Mouse (Mus musculus) WW6 (cell line): ENCODE data around the gene Robo1.

Experiments used
- DNase-seq: peaks from one replicate; pipeline ENCODE4 v3.0.0-alpha.2; 2013; ENCODE audit warnings: low read depth, low spot score

The Robo1 gene

DNA sequence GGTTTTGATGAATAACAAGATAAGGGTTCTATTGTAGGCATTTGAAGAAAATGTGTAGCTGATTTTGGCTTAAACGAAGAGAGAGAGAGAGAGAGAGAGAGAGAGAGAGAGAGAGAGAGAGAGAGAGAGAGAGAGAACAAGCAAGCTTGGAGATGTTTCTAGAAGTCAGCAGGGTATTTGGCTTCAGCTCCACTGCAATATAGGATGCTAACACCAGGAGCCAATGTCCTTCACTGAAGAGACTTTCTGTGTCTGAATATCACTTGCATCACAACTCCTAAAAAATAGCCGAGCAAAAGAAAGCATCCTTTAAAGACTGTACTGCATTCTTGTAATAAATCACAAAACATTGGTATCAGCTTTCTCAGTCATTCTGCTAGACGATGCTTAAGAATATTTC is 503.8 kb downstream of the Robo1 start:
- DNase-seq = no peak

DNA sequence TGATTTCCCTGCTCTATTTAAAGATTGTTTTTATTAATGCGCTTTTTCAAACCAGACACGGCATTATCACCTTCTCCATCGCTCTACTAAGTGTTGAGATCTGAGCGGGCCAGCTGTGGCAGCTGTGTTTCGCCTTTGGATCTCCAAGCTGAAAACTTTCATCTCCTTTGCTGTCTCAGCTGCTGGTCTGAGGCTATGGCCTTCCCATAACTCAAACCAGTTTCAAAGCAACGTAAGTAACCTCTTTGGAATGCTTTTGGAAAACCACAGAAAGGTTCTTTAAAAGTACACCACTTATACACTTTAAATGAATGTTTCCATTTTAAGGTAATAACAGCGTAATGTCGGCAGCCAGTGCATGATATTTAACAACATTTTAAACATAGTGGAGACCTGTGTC is 520.3 kb downstream of the Robo1 start:
- DNase-seq = no peak

DNA sequence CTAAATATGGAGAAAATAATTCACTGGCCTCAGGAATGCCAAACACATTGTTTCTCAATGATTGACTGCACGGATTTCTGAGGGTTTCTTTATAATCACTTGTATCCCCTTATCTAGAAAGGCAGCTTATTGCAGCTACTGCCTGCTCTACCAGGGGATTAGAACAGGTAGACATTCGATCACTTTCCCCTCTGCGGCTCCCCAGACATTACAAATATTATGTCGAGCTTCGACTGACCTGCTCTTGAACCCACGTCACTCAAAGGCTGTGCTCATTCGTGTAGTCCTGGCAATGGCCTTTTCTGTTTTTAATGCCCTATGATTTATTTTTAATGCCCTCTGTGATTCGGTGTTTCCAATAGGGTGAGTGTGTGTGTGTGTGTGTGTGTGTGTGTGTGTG is 521.4 kb downstream of the Robo1 start:
- DNase-seq = no peak

DNA sequence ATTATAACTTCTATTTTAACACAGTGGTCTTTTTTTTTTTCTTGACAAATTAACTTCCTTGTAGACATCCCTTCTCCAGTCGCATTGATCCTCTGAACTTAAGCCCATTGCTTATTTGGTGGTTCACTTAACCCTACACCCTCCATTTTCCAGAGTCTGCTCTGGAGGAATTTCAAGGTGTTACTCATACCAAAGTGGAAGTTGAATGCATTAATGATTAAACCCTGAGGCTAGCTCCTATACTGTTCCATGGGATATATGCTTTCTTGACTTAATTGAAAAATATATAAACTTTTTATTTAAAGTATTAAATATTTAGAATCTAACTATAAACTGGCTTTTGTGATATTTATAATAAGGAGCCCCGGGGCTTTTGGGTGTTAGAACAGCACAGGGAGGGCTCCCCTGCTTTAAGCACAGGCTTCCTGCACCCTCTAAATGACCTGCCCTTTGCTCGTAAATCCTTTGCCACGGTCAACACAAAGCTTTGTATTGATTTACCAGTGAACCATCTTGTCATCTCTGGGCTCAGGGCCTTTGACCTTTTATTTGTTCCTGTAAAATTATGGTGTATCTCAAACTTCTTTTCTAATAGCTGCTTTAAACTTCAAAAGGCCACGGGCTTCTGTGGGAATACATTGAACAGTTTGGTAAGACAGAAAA is 522.4 kb downstream of the Robo1 start:
- no peak for DNase-seq

DNA sequence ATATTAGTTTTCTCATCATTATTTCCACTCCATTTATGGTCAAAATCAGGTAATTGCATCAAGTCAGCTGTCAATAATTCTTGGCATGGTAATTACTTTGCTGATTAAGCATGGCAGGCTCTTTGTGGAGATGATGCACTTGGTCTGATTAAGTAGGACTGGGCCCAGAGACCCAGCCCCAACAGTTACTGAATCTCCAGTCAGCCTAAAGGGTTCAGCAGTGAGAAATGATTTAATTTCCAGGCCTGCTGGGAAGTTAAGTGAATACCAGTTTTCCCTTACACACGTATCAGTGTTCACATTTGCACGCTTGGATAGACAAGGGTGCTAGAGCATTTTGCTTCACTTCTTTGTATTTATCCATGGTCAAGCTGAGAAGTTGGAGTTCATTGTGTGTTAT is 526.2 kb downstream of the Robo1 start:
- DNase-seq = no peak

DNA sequence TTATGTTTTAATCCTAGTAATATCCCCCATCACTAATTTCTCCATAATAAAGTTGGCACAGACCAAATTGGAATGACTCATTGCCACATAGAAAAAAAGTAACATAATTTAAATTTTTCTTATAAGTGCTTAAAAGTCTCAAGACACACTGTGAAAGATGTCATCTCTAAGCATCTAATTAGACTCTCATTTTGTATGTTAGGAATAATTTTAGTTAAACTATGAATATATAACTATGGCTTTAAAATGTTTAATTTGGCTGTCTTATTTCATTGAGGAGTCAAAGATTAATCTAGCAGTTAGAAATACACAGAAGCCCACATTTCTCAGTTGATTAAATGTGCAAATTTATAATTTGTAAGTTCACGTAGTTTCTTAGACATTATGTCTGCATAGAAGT is 530.9 kb downstream of the Robo1 start:
- DNase-seq = no peak

DNA sequence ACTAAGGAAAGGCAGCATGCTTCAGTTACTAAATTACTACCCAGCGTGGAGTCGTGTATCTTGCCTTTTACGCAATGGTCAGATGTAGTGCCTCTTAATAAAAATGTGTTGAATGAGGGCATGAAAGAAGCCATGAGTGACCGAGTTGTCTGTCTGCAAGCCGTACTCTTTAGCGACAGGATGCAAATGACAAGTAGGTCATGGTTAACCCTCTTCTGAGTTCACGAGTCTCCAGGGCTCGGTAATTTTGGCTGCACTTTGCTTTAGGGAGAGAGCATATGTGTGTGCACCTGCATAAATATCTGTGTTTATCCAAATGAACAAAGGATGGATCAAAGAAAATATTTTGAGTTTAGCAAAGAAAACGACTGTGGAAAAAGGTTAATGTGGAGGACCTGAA is 533.0 kb downstream of the Robo1 start:
- no peak for DNase-seq

DNA sequence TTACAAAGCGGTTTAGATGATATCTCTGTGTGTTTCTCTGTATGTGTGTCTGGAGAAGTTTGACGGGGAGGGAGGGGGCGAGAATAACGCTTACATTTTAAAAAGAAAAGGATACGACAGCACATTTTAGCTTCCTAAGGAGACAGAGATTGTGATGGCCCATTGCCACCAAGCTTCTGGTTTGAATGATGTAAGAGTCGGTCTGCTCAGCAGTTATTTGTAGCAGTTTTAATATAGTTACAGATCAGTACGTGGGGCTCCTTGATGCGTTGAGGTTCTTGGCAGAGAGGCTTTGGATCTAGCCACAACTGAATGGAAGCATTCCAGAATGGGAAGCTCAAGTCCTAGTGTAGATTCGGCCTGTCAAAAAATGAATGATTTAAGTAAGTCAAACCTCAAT is 546.0 kb downstream of the Robo1 start:
- no peak for DNase-seq

DNA sequence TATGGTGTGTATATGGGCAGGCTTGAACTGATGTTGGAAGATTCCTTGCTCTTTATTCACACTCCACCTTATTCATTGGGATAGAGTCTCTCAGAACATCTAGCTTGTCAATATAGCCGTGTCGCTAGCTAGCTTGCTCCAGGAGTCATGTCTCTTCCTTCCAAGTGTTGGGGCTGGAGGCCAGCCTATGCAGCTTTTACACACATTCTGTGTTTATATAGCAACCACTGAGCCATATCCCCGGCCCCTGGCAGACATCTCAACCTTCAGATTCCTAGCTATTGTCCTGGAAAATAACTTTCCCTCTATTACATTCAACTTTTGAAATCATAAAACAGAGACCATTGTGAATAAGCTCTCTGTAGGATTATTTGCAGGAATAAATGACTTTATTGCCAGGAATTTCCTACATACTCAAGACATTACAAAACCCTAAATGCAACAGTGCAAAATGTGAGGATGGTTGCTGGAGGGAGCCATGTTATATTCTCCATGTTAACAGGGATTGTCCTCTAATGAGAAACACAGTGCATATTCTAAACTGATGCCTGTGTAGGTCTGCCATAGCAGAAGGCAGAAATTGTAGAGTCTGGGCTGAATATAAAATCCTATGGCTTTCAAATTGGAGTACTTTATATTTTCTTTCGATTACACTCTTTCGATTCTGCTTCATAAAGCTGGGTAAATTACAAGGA is 546.9 kb downstream of the Robo1 start:
- DNase-seq = no peak

DNA sequence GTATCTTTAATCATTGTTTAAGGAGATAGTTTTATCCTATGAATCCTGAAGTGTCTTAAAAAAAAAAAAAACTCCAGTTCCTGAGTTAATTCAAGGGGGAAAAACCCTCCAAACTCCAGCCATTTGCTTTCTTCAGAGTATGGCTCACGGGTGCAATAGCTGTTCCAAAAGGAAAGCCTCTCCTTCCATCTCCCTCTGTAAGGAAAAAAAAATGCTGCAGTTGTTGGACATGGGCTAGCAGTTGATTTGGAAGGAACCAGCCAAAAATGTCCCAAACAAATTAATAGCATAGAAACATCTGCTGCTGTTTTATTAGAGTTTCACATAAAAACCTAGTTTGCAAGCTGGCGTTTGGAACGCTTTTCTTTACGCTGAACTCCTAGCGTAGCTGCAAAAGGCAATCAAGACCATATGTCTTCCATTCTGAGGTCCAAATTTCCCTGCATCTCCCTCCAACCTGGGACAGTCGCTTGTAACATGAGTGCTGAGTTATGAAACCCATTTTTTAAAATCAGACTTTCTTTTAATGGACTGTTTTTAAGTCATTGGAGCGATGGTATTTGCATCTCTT is 553.7 kb downstream of the Robo1 start:
- no peak for DNase-seq

DNA sequence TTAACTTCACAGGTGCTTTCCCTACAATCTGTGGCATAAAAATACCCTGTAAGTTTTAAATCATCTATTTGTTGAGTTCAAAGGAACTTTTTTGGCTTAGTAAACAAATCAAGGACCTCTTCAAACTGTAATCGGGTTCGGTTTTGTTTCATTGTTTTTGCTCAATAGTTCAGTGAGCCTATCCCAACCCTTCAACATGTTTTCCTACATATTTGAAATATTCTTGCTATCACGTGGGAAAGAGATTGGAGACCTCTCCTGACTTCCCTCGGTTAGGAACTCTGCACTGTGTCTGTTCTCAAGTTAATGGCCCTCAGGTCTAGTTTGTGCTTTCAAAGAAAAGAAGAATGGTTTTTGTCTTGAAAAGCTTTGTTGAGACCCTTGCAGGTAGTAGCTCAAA is 557.9 kb downstream of the Robo1 start:
- no peak for DNase-seq

DNA sequence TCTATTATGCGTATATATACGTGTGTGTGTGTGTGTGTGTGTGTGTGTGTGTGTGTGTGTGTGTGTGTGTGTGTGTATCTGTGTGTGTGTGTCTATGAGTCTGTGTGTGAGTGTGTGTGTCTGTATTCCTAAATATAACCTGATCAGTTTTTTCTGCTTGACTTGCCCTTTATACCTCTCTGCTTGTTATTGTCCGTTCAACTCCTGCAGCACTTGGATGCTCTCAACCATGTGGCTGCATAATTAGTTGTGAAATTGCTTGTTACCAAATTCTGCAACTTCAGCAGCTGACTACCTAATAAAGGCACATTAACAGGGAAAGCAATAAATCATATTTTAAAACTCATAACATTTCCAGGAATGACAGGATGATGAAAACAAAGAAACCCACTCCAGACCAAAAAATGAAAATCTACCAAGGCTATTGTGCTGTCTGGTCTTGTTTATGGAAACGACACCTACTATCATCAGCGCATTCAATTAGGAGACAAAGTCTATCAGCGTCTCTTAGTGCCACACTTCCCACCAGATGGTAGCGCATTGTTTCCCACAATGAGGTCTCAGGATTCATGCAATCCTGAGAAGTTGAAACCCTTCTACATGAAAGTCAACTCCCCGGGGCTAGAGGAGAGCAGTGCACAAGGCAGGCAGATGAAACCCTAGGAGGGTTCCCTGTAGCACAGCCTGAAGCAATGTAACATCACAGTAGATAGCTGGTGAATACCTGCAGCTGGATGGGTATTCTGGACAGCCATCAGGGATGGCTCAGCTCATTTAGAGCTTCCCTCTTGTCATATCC is 567.0 kb downstream of the Robo1 start:
- DNase-seq = no peak

DNA sequence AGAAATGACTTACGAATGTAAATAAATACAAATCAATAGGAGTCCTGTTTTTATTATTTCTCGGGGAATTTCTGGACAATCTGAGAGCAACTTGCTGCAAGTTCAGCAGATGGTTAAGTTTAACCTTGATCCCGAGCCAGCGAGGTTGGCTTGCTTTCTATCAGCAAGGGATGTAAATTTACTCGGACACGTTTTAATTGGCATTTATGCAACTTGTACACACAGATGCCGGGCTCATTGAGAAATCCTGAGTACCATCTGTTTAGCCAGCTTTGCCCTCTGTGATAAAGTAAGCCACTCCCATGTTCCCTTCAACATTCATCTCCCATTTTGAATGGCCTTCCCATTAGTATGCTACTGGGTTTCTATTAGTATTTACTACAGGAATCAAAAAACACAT is 580.0 kb downstream of the Robo1 start:
- DNase-seq = no peak

DNA sequence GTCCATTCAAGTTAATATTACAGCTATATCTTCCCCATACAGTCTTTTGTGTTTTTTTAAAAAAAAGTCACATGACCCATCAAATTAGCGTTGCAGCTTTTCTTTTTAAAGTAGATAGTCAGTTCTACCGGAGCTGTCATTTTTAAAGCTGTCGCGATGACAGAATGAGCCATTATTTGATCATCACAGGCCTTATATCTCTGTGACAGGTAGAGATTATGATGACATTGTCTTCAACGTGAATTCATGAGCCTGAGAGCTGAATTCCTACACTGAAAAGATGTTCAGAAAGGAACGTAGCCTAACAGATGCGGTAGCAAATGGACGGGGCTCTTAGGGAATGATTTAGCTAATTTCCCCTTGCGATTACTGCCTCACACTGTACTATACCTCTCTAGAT is 581.3 kb downstream of the Robo1 start:
- no peak for DNase-seq

DNA sequence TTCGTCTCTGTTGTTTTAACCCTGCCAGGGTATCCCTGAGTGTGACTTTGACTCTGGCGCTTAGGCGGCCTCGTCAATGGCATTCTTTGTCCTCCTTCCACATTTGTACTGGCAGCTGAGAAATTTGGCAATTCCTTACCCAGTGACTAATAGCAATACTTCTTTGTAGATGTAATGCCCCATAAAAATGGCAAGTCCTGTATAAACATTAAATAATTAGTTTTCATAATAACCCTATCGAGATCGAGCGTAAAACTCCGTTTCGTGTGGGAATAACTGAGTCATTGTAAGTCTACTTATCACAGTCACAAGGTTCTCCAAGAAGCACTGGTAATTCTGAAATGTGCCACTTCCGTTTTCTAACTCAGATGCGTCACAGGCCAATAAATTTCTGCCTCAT is 589.0 kb downstream of the Robo1 start:
- no peak for DNase-seq

DNA sequence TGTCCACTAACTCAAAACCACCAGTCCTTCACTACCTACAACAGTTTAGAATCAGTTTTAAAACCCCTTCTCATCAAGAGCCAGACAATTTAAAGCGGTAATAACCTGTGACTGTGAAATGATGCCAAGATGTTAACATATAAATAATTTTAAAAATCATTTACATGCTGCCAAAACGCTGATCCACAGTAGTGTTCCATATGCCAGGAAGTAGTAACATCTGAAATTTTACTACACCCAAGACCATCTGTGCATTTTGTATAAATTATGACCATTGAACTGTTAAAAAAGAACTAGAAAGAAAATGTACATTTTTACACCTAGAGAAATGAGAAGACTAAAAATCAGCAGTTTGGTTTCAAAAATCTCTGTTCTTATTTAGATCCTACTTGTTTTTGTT is 600.8 kb downstream of the Robo1 start:
- DNase-seq = no peak

DNA sequence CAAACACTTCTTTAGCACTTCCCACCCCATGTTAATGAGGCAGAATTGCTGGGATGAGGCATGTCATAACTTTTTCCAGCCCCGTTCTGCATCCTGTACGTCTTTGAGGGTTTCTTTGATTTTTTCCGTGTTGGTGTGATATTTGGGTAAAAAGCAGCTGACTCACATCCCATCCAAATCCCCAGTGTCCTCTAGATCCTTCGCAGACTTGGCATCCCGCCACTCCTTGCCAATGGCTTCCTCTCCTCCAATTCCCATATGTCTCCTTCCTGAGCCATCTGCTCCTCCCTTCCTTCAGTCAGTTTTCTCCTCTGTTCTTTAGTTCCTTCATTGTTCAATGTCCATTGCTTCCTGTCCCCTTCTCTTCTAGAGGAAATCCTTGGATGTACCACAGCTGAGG is 605.0 kb downstream of the Robo1 start:
- no peak for DNase-seq

DNA sequence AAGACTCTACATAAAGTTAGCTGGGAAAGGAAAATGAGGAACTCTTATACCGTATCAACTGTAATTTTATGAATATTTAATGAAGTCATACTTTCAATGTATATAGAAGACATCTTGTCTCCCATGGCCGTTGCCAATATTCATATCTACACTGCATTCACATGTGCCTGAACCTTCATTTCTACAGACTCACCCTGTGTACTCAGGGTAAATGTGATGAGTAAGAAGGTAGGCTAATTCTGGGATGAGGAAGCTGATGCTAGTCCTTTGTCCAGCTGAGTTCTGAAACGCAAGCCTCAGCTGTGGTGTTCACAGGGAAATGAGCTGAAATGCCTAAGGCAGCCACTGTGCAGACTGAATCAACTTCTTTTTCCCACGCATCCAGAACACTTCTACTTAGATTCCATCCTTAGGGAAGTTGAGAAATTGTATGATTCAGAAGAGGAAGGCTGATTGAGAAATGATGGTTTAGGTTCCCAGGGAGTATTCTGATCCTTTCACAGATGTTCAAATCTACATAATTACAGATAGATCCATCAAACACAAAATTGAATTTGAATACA is 606.0 kb downstream of the Robo1 start:
- DNase-seq = no peak

DNA sequence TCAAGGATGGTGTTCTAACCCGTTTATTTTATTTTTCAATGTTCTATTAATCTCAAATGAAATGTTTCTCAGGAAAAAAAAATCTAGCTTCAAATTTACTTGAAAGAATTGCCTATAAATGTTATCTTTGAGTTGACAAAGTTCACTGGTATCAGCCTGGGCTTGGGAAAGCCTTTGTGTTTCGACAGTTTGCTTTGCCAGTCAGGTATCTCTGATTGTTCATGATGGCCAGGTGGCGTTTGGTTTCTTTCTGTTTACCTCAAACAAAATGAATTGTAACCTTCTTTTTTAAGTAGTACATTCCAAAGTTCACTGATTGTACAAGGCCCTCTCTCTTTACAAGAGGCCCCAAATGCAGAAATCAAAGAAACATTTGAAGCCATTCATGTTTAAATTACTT is 611.9 kb downstream of the Robo1 start:
- DNase-seq = no peak

DNA sequence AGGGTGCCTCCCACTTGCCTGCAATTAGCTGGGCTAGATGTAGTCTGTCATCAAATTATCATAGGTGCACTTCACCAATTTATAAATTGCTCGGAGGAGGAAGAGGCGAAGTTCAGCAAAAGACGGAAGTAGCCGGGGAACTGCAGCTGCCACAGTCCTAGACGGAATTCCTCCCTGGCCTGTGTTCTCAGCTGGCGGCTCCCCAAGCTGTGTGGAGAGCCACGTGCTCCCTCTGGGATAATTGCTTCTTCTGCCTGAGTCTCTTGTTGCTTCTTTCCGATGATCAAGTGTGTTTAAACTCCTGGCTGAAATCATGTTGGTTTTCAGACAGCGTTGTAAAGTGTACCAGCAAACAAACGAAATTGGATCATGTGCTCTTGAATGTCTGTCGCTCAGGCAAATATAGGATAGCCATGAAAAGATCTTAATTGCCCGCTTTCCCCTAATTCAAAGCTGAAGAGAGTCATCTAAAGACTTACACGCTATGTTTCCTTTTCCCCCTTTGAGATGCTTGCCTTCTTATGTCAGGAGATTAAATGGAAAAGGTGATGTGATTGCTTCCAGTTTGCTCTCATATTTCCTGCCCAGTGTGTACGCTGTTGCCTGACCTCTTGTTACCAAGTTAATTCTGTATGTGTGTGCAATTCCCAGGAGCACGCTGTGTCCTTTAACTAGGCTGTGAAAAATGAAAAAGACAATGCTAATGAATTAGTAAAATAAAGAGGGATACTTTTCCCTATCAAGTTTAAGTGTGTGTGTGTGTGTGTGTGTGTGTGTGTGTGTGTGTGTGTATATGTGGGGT is 616.5 kb downstream of the Robo1 start:
- no peak for DNase-seq

DNA sequence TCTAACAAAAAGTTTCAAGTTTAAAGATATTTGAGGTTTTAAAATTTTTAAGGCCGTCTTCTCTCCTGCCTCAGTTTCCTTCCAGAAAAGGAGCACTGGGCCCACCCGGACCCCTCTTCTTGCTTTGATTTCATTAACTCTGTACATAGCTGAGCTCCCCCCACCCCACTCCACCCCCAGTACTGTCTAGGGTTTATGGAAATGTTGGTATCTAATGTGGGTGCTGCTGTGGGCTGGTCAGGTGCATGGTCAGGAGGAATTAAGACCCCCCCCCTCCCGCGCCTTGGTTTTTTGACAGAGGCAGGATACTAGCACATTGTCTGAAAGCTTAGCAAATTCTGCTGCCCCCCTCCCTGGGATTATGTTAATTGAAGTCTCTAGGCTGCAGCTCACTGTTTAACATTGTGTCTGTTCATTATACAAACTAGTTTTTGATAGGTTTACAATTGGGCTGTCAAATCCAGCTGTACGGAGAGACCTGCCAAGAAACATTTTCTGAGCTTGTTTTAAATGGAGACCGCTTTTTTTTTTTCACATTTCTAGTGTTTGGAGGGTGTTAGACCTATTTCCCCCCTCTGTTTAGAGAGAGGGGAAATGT is 620.5 kb downstream of the Robo1 start:
- DNase-seq = no peak
